Comparison of ENCODE assay signal across 24 mouse cellular contexts in the genomic region with DNA sequence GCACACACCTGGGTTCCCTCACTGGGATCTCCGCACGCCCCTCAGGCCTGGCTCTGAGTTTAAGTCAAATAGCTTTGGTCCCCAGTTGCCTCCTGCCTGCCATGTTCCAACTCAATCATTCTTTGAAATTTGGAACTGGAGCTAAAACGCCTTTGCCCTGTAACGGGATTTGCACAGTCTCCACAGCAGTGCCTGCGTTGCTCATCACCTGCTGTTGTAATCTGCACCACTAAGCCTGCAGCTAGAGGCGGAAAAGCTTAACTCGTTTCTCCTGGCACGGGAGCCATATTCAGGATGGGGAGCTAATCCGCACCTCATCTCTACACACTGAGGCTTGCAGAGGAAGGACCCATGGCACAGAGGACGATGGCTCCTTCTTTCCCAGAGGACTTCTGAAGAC.
DNase-seq lines count a peak whose midpoint lies in the region; ATAC-seq lines count a peak whose summit lies in the region.
"Had no signal": no experiment of that assay in that cellular context is flagged by ENCODE, and none has a peak within 500 bp of the region (broad histone marks: within the 10 kb centered on the region; RNA-seq: fewer than 3 reads in every experiment).

No protein-coding gene starts in this region.

- H3K9ac ChIP-seq in midbrain, embryonic 14.5 days (replicated peaks; ENCODE audit: low read length) = no peak overlapping the region
- H3K9ac ChIP-seq in midbrain, embryonic 15.5 days = no peak overlapping the region
- H3K9ac ChIP-seq: forebrain, embryonic 13.5 days; heart, embryonic 12.5 days; heart, embryonic 15.5 days; hindbrain, embryonic 15.5 days had no signal

- DNase-seq in heart, adult 11 months = peak; percentile 70
- no peak for DNase-seq in heart, adult 9 months (ENCODE audit: low spot score in 2 of 2)
- DNase-seq in midbrain, embryonic 14.5 days = peak; percentile 55
- DNase-seq in retina, postnatal 7 days (ENCODE audit: low read depth, low spot score) = peak; percentile 14
- no peak for DNase-seq in retina, postnatal 1 day
- DNase-seq: adrenal gland, adult 8-10 months; adrenal gland, postnatal 25 days; cerebellum, adult 18-20 months; cerebellum, adult 9-10 months; cerebellum, postnatal 14 days; gastrocnemius, postnatal 10 days; gastrocnemius, postnatal 36 days; heart, postnatal 10 days; heart, postnatal 36 days had no signal

- H3K4me2 ChIP-seq in midbrain, embryonic 14.5 days (ENCODE audit: low read length) = no peak overlapping the region
- no peak overlapping the region for H3K4me2 ChIP-seq in midbrain, embryonic 15.5 days
- H3K4me2 ChIP-seq: forebrain, embryonic 13.5 days; heart, embryonic 12.5 days; heart, embryonic 15.5 days; hindbrain, embryonic 15.5 days had no signal

- 28% methylated on average over 10 of the region's 10 CpGs for WGBS in midbrain, embryonic 14.5 days
- 36% methylated on average over 10 of the region's 10 CpGs for WGBS in midbrain, embryonic 15.5 days

- no peaks in the 10 kb centered on the region for H3K9me3 ChIP-seq in midbrain, embryonic 14.5 days (ENCODE audit: control insufficient read depth, low read length)
- H3K9me3 ChIP-seq in midbrain, embryonic 15.5 days = no peaks in the 10 kb centered on the region
- H3K9me3 ChIP-seq: forebrain, embryonic 10.5 days; forebrain, embryonic 13.5 days; heart, embryonic 12.5 days; heart, embryonic 15.5 days; hindbrain, embryonic 10.5 days; hindbrain, embryonic 15.5 days had no signal

- no peak overlapping the region for H3K4me3 ChIP-seq in midbrain, embryonic 14.5 days (replicated peaks; ENCODE audit: low read depth, low read length)
- H3K4me3 ChIP-seq in midbrain, embryonic 15.5 days = no peak overlapping the region
- H3K4me3 ChIP-seq: forebrain, embryonic 10.5 days; forebrain, embryonic 13.5 days; heart, embryonic 12.5 days; heart, embryonic 15.5 days; hindbrain, embryonic 10.5 days; hindbrain, embryonic 15.5 days had no signal

- no peak overlapping the region for H3K27ac ChIP-seq in midbrain, embryonic 14.5 days (replicated peaks; ENCODE audit: low read depth, low read length)
- H3K27ac ChIP-seq in midbrain, embryonic 15.5 days = no peak overlapping the region
- H3K27ac ChIP-seq: forebrain, embryonic 10.5 days; forebrain, embryonic 13.5 days; heart, embryonic 15.5 days; hindbrain, embryonic 10.5 days; hindbrain, embryonic 15.5 days had no signal

- H3K36me3 ChIP-seq in midbrain, embryonic 14.5 days (ENCODE audit: control insufficient read depth, insufficient read depth, low read length) = no peaks in the 10 kb centered on the region
- no peaks in the 10 kb centered on the region for H3K36me3 ChIP-seq in midbrain, embryonic 15.5 days (replicated peaks)
- H3K36me3 ChIP-seq: forebrain, embryonic 10.5 days; heart, embryonic 12.5 days; heart, embryonic 15.5 days; hindbrain, embryonic 10.5 days; hindbrain, embryonic 15.5 days had no signal

- ATAC-seq in midbrain, embryonic 14.5 days (ENCODE audit: low FRiP score, low TSS enrichment) = no peak
- ATAC-seq in midbrain, embryonic 15.5 days (replicated peaks) = no peak
- ATAC-seq: activated CD4-positive, CD25-positive, alpha-beta regulatory T cell, adult 4 months; forebrain, embryonic 13.5 days; forebrain, embryonic 16.5 days; inflammation-experienced regulatory T-cells, adult 6 months had no signal

- H3K4me1 ChIP-seq in midbrain, embryonic 14.5 days (ENCODE audit: control insufficient read depth, insufficient read depth, low read length) = no peaks in the 10 kb centered on the region
- 0 out of 2 replicates have a peak, but pooled peaks cover 6% of the 10 kb centered on the region for H3K4me1 ChIP-seq in midbrain, embryonic 15.5 days
- H3K4me1 ChIP-seq: forebrain, embryonic 13.5 days; heart, embryonic 12.5 days; heart, embryonic 15.5 days; hindbrain, embryonic 15.5 days had no signal

- no peaks in the 10 kb centered on the region for H3K27me3 ChIP-seq in midbrain, embryonic 14.5 days (ENCODE audit: control insufficient read depth, insufficient read depth, low read length)
- 0 out of 2 replicates have a peak, but pooled peaks cover 2% of the 10 kb centered on the region for H3K27me3 ChIP-seq in midbrain, embryonic 15.5 days (replicated peaks)
- H3K27me3 ChIP-seq: heart, embryonic 12.5 days; hindbrain, embryonic 15.5 days had no signal

Comparison
In these comparisons a context has a peak if more than half of its experiments do, and no peak if none do; other contexts are left out.
1. DNase-seq: peak in heart, adult 11 months (single experiment), midbrain, embryonic 14.5 days (single experiment) and retina, postnatal 7 days (single experiment); none in heart, adult 9 months (0 of 2) and retina, postnatal 1 day (single experiment).